28 mouse cellular contexts compared by ENCODE assay signal in the genomic region with DNA sequence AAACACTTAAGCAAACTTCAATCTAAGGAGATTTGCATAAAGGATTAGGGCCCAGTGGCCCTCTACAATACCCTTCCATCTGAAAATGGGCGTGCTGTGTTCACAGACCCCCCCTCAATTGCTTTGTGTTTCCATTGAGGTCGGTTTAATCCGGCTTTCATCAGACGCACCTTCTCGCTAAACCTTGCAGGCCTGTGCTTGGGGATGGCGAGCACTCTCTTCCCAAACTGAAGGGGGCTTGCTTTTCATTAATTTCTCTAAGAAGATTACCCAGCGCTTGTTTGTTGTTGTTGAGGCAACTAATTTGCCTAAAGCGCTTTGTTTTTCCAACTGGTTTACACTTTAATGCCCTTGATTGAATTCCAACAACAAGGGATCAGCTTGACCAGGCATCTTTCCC.
DNase-seq lines count a peak whose midpoint lies in the region; ATAC-seq lines count a peak whose summit lies in the region.
"Had no signal": no experiment of that assay in that cellular context is flagged by ENCODE, and none has a peak within 500 bp of the region (broad histone marks: within the 10 kb centered on the region; RNA-seq: fewer than 3 reads in every experiment).

No protein-coding gene starts in this region.

- H3K27me3 ChIP-seq in hindbrain, embryonic 14.5 days (ENCODE audit: control insufficient read depth, insufficient read depth, low read length), result peaks cover 25% of the 10 kb centered on the region
- H3K27me3 ChIP-seq in hindbrain, embryonic 10.5 days (ENCODE audit: insufficient read depth, poor library complexity, severe bottlenecking), result peaks cover 86% of the 10 kb centered on the region
- peaks cover 61% of the 10 kb centered on the region for H3K27me3 ChIP-seq in midbrain, embryonic 12.5 days
- H3K27me3 ChIP-seq in midbrain, embryonic 16.5 days (ENCODE audit: control insufficient read depth, insufficient read depth, low read depth, low read length), result no peaks in the 10 kb centered on the region; the same call in 1 of the 2 replicates
- peaks cover 91% of the 10 kb centered on the region for H3K27me3 ChIP-seq in forebrain, embryonic 12.5 days
- H3K27me3 ChIP-seq in heart, embryonic 12.5 days (replicated peaks), result peaks cover 69% of the 10 kb centered on the region

- WGBS in hindbrain, embryonic 14.5 days, result 20% methylated on average over 8 of the region's 8 CpGs
- WGBS in hindbrain, embryonic 10.5 days, result 16% methylated on average over 8 of the region's 8 CpGs
- WGBS in midbrain, embryonic 12.5 days, result 4% methylated on average over 8 of the region's 8 CpGs
- WGBS in midbrain, embryonic 16.5 days, result 12% methylated on average over 8 of the region's 8 CpGs
- WGBS in forebrain, embryonic 12.5 days, result 1% methylated on average over 8 of the region's 8 CpGs
- WGBS in heart, embryonic 12.5 days, result 37% methylated on average over 8 of the region's 8 CpGs

- intact Hi-C loops in heart, postnatal 14 days (cut with DNase I), result no loop called here

- peaks cover 16% of the 10 kb centered on the region for H3K4me1 ChIP-seq in hindbrain, embryonic 14.5 days (replicated peaks; ENCODE audit: control insufficient read depth, insufficient read depth, low read length)
- H3K4me1 ChIP-seq in hindbrain, embryonic 10.5 days (replicated peaks), result peaks cover 46% of the 10 kb centered on the region
- H3K4me1 ChIP-seq in midbrain, embryonic 12.5 days, result peaks cover 40% of the 10 kb centered on the region
- peaks cover 9% of the 10 kb centered on the region; the same call in 1 of the 2 replicates for H3K4me1 ChIP-seq in midbrain, embryonic 16.5 days (ENCODE audit: control insufficient read depth, insufficient read depth, low read length)
- peaks cover 46% of the 10 kb centered on the region for H3K4me1 ChIP-seq in forebrain, embryonic 12.5 days
- peaks cover 11% of the 10 kb centered on the region; the same call in 1 of the 2 replicates for H3K4me1 ChIP-seq in heart, embryonic 12.5 days (replicated peaks)
- H3K4me1 ChIP-seq: heart, embryonic 15.5 days; limb, embryonic 12.5 days; liver, embryonic 15.5 days had no signal

- no peak overlapping the region for H3K9ac ChIP-seq in hindbrain, embryonic 14.5 days
- no peak overlapping the region for H3K9ac ChIP-seq in midbrain, embryonic 12.5 days (replicated peaks)
- H3K9ac ChIP-seq in midbrain, embryonic 16.5 days (ENCODE audit: low read depth, low read length), result no peak overlapping the region
- H3K9ac ChIP-seq in forebrain, embryonic 12.5 days, result no peak overlapping the region
- H3K9ac ChIP-seq in heart, embryonic 12.5 days, result no peak overlapping the region
- H3K9ac ChIP-seq: embryonic facial prominence, embryonic 13.5 days; heart, embryonic 15.5 days; limb, embryonic 12.5 days; liver, embryonic 15.5 days; lung, embryonic 14.5 days; neural tube, embryonic 12.5 days; stomach, embryonic 15.5 days had no signal

- H3K9me3 ChIP-seq in hindbrain, embryonic 14.5 days (ENCODE audit: control insufficient read depth, low read length), result no peaks in the 10 kb centered on the region
- H3K9me3 ChIP-seq in hindbrain, embryonic 10.5 days, result no peaks in the 10 kb centered on the region
- H3K9me3 ChIP-seq in midbrain, embryonic 12.5 days, result no peaks in the 10 kb centered on the region
- H3K9me3 ChIP-seq in midbrain, embryonic 16.5 days (replicated peaks; ENCODE audit: control insufficient read depth, low read length, poor library complexity, severe bottlenecking), result no peaks in the 10 kb centered on the region
- H3K9me3 ChIP-seq in forebrain, embryonic 12.5 days, result no peaks in the 10 kb centered on the region
- H3K9me3 ChIP-seq in heart, embryonic 12.5 days (replicated peaks), result no peaks in the 10 kb centered on the region; the same call in 1 of the 2 replicates
- H3K9me3 ChIP-seq: embryonic facial prominence, embryonic 13.5 days; heart, embryonic 15.5 days; limb, embryonic 12.5 days; liver, embryonic 15.5 days; neural tube, embryonic 12.5 days; stomach, embryonic 15.5 days had no signal

- H3K27ac ChIP-seq in hindbrain, embryonic 14.5 days, result 0 out of 2 replicates have a peak overlapping the region, but pooled peaks have one; percentile 11
- H3K27ac ChIP-seq in hindbrain, embryonic 10.5 days, result no peak overlapping the region
- no peak overlapping the region for H3K27ac ChIP-seq in midbrain, embryonic 12.5 days (replicated peaks)
- no peak overlapping the region for H3K27ac ChIP-seq in midbrain, embryonic 16.5 days (ENCODE audit: low read length)
- H3K27ac ChIP-seq in forebrain, embryonic 12.5 days, result 0 out of 2 replicates have a peak overlapping the region, but pooled peaks have one; percentile 5
- no peak overlapping the region for H3K27ac ChIP-seq in heart, embryonic 12.5 days (ENCODE audit: poor library complexity, severe bottlenecking)
- H3K27ac ChIP-seq: embryonic facial prominence, embryonic 13.5 days; heart, embryonic 15.5 days; left cerebral cortex, adult 2 months; limb, embryonic 12.5 days; liver, embryonic 15.5 days; neural tube, embryonic 12.5 days; stomach, embryonic 15.5 days had no signal

- no peak for ATAC-seq in hindbrain, embryonic 14.5 days (ENCODE audit: low FRiP score)
- ATAC-seq in midbrain, embryonic 12.5 days (ENCODE audit: low FRiP score, low read depth), result peak; percentile 41; the same call in 1 of the 2 replicates
- ATAC-seq in midbrain, embryonic 16.5 days, result no peak
- peak; percentile 76 for ATAC-seq in forebrain, embryonic 12.5 days (ENCODE audit: low FRiP score)
- no peak for ATAC-seq in heart, embryonic 12.5 days (ENCODE audit: insufficient number of reproducible peaks, low FRiP score)
- ATAC-seq: inflammation-experienced regulatory T-cells, adult 6 months had no signal

- DNase-seq in hindbrain, embryonic 14.5 days (ENCODE audit: low spot score), result no peak
- DNase-seq in hindbrain, embryonic 10.5 days (ENCODE audit: low spot score), result no peak
- DNase-seq in embryo, embryonic 10.5 days (ENCODE audit: low spot score), result peak; percentile 23
- no peak for DNase-seq in heart, postnatal 14 days
- DNase-seq: adrenal gland, postnatal 25 days; B cell, adult 2 months; cerebellum, adult 18-20 months; cerebellum, postnatal 10 days; gastrocnemius, postnatal 10 days; heart, postnatal 36 days; kidney, adult 11 months; kidney, postnatal 25 days; lung, embryonic 14.5 days; lung, postnatal 14 days; right cerebral cortex, postnatal 25 days had no signal

- H3K4me2 ChIP-seq in hindbrain, embryonic 14.5 days (replicated peaks), result no peak overlapping the region
- no peak overlapping the region for H3K4me2 ChIP-seq in midbrain, embryonic 12.5 days (replicated peaks)
- no peak overlapping the region for H3K4me2 ChIP-seq in midbrain, embryonic 16.5 days (ENCODE audit: low read length)
- 0 out of 2 replicates have a peak overlapping the region, but pooled peaks have one; percentile 32 for H3K4me2 ChIP-seq in forebrain, embryonic 12.5 days
- H3K4me2 ChIP-seq in heart, embryonic 12.5 days, result no peak overlapping the region
- H3K4me2 ChIP-seq: embryonic facial prominence, embryonic 13.5 days; heart, embryonic 15.5 days; limb, embryonic 12.5 days; liver, embryonic 15.5 days; lung, embryonic 14.5 days; neural tube, embryonic 12.5 days; stomach, embryonic 15.5 days had no signal

- no peaks in the 10 kb centered on the region for H3K36me3 ChIP-seq in hindbrain, embryonic 14.5 days (replicated peaks; ENCODE audit: control insufficient read depth, insufficient read depth)
- no peaks in the 10 kb centered on the region for H3K36me3 ChIP-seq in hindbrain, embryonic 10.5 days
- no peaks in the 10 kb centered on the region for H3K36me3 ChIP-seq in midbrain, embryonic 12.5 days
- H3K36me3 ChIP-seq in midbrain, embryonic 16.5 days (ENCODE audit: control insufficient read depth, insufficient read depth, low read length), result no peaks in the 10 kb centered on the region
- H3K36me3 ChIP-seq in forebrain, embryonic 12.5 days (replicated peaks), result no peaks in the 10 kb centered on the region
- no peaks in the 10 kb centered on the region for H3K36me3 ChIP-seq in heart, embryonic 12.5 days
- H3K36me3 ChIP-seq: embryonic facial prominence, embryonic 13.5 days; heart, embryonic 15.5 days; limb, embryonic 12.5 days; liver, embryonic 15.5 days; neural tube, embryonic 12.5 days; stomach, embryonic 15.5 days had no signal

- H3K4me3 ChIP-seq in hindbrain, embryonic 14.5 days (replicated peaks; ENCODE audit: low read length), result no peak overlapping the region
- H3K4me3 ChIP-seq in hindbrain, embryonic 10.5 days, result no peak overlapping the region
- H3K4me3 ChIP-seq in midbrain, embryonic 12.5 days, result no peak overlapping the region
- H3K4me3 ChIP-seq in midbrain, embryonic 16.5 days (ENCODE audit: low read depth, low read length), result no peak overlapping the region
- no peak overlapping the region for H3K4me3 ChIP-seq in forebrain, embryonic 12.5 days (replicated peaks)
- no peak overlapping the region for H3K4me3 ChIP-seq in heart, embryonic 12.5 days
- H3K4me3 ChIP-seq: embryonic facial prominence, embryonic 13.5 days; heart, embryonic 15.5 days; left cerebral cortex, adult 2 months; limb, embryonic 12.5 days; liver, embryonic 15.5 days; myocyte; neural tube, embryonic 12.5 days; stomach, embryonic 15.5 days had no signal

Comparison
In these comparisons a context has a peak if more than half of its experiments do, and no peak if none do; other contexts are left out.
1. ATAC-seq: peak in midbrain, embryonic 12.5 days (single experiment) and forebrain, embryonic 12.5 days (single experiment); none in hindbrain, embryonic 14.5 days (single experiment), midbrain, embryonic 16.5 days (single experiment) and heart, embryonic 12.5 days (single experiment).
2. H3K27ac ChIP-seq: peak in hindbrain, embryonic 14.5 days (single experiment) and forebrain, embryonic 12.5 days (single experiment); none in hindbrain, embryonic 10.5 days (single experiment), midbrain, embryonic 12.5 days (single experiment), midbrain, embryonic 16.5 days (single experiment) and heart, embryonic 12.5 days (single experiment).